Mouse (Mus musculus): ENCODE data around the gene Olfr93.
"Not testable (repeated sequence)": the region's sequence is repeated elsewhere in the genome, so short reads cannot be mapped to it uniquely, and the experiment has no call there.

Olfr93 gene

DNA sequence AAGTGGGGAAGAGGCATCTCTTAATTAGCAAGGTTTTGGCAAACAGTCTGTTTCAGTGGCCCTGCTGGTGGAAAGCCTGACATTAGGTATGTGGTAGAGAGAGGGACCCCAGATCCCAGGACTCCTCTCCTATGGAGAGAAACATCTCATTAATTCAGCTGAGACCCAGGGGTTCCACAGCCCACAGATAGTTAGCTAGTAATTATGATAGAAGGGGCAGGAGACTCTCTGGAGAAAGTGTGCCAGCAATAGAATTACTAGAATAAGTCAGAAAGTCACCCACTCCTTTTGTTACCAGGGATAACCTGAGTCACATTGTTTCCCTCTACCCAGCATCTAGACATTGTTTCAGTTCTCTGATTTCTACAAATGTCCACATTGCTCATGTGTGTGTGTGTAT, at the start of gene Olfr93:
TSS of gene Olfr93 (minus strand) at position 101 of the 400 bp plus-strand sequence.
- DNase-seq (ENCODE audit: low read depth): no peak

DNA sequence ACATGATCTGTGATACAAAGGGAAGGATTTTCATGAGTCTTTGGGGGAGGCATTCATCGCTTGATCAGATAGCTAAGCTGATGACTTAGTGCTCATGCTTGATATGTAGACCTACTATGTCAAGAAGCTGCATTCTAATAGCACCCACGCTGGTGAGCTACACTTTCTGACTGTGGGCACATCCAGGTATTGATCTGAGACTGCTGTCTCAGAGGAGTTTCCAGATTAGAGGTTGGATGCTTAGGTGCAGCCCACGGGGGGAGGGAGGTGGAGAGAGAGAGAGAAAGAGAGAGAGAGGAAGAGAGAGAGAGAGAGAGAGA, 42.6 kb upstream of the Olfr93 start:
- no peak for DNase-seq (ENCODE audit: low read depth)

GRCm38 (mm10) chr17:37203206-37203916, 42.1 kb upstream of the Olfr93 start:
- DNase-seq (ENCODE audit: low read depth): peak; percentile 95

- no peak for DNase-seq (ENCODE audit: low read depth)
These were observed 39.6 kb upstream of the Olfr93 start, which contains the start of gene Olfr94 for GRCm38 (mm10) chr17:37200894-37201293. Olfr94 (minus strand) TSS chr17:37200994.

DNA sequence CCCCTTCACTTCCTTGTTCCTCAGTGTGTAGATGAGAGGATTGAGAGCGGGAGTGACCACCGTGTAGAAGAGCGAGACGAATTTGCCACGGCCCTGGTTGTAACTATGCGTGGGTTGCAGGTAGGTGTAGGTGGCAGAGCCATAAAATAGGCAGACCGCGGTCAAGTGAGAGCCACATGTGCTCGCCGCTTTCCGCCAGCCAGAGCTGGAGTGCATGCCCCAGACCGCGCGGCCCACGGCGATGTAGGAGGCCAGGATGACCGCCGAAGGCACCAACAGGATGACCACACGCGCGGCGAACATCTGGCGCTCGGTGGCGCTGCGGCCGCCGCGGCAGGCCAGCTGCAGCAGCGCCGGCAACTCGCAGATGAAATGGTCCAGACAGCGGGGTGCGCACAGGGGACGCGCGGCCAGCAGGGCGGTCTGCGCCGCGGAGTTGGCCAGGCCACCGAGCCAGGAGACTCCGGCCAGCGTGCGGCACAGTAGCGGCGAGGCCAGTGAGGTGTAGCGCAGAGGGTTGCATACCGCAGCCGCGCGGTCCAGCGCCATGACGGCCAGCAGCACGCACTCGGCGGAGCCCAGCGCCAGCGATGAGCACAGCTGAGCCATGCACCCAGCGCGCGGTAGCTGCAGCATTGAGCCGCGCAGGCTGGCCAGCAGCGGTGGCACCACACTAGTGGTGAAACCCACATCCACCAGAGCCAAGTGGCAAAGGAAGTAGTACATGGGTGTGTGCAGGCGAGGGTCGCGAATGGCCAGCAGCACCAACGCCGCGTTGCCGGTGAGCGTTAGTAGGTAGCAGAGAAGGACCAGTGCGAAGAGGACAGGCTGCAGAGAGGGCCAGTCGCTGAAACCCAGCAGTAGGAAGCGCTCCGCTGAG, 35.8 kb upstream of the Olfr93 start:
- DNase-seq (ENCODE audit: low read depth): no peak

- DNase-seq (ENCODE audit: low read depth): peak; percentile 94
These were observed 33.5 kb upstream of the Olfr93 start for GRCm38 (mm10) chr17:37194782-37195181.

GRCm38 (mm10) chr17:37193656-37194055, 32.4 kb upstream of the Olfr93 start, which contains the start of gene Ubd:
Ubd (plus strand) TSS chr17:37193892.
- DNase-seq (ENCODE audit: low read depth): no peak

DNA sequence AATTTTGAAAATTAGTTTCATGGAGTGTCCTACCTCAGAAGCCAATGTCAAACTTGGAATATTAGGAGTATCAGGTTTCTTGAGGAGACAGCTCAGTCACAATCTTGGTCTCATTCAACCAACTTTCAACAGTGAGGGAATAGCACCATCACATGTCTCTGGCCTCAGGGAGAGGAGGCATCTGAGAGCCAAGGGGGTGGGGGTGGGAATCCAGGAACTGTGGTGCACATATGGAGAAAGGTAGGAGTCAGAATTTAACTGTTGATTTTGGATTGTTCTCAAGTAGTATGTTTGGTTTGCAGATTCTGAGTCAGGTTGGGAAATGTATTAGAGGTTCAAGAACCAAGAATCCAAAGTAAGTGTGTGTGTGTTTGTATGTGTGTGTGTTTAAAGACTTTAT, 31.7 kb upstream of the Olfr93 start:
- peak; percentile 83 for DNase-seq (ENCODE audit: low read depth)

GRCm38 (mm10) chr17:37190711-37191110, 29.4 kb upstream of the Olfr93 start:
- DNase-seq (ENCODE audit: low read depth): peak; percentile 45

DNA sequence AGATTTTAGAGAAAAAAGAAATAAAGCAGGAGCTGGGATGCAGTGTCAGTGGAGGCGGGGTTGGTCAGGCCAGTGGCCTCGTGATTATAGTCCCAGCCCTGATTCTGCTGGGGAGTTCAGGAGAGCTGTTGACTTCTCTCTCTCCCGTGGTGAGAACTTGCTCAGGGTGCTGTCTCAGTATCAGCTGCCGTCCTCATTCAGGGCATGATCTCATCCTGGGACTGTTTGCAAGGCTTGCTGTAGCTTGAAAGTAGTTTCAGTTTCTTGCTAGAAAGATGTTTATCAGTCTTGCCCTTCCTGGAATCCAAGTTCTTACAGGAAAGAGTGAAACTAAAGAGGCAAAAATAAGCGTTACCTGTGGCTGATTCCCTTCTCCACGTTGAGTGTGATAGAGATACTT, 24.2 kb upstream of the Olfr93 start:
- peak; percentile 59 for DNase-seq (ENCODE audit: low read depth)

- DNase-seq (ENCODE audit: low read depth): not testable (repeated sequence)
These were observed 29.9 kb downstream of the Olfr93 start for GRCm38 (mm10) chr17:37131366-37131765.

GRCm38 (mm10) chr17:37119988-37120387, 41.3 kb downstream of the Olfr93 start, which contains the start of gene Olfr92:
Olfr92 (minus strand) TSS chr17:37120088.
- no peak for DNase-seq (ENCODE audit: low read depth)

DNA sequence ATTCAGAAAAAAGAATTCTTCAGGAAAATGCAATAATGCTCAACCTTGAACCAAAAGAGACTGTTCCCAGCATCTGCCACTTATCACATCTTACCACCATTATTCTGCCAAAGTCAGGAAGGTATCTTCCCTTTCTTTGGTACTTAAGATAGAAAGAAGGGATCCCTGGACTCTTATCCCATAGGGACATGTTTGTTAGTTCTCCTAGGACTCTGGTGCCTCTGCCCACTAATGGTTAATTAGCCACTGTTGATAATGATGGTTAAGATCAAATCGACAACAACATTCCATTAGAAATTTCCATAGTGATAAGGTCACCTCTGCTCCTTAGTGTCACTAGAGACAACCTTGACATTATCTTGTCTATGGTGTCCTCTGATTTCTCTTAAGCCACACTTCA, 63.1 kb downstream of the Olfr93 start, which contains the start of gene Olfr91:
TSS of gene Olfr91 (minus strand) at position 101 of the 400 bp plus-strand sequence.
- no peak for DNase-seq (ENCODE audit: low read depth)

GRCm38 (mm10) chr17:37093289-37093688, 68.0 kb downstream of the Olfr93 start:
- no peak for DNase-seq (ENCODE audit: low read depth)

- DNase-seq (ENCODE audit: low read depth): no peak
These were observed 69.1 kb downstream of the Olfr93 start for GRCm38 (mm10) chr17:37092198-37092597.

Measured in NIH3T3 (cell line).